Mouse (Mus musculus) kidney, adult 2 months (tissue): Measurements from ENCODE around the gene Tanc1. TPM values are rescaled to one million over a fixed set of nuclear protein-coding genes. Genes with fewer than 3 reads are reported as not detected.

Experiments
- DNase-seq: peaks from one replicate; pipeline ENCODE4 v3.0.0; 2021
- H3K27ac ChIP-seq: fragments of 200-500 bp; 2 replicates; pipeline ENCODE4 v1.5.1; 2012; ENCODE audit warnings: low read depth, low read length, control low read depth, inconsistent platforms; ENCODE audit not compliant: insufficient read depth
- H3K27me3 ChIP-seq: fragments of 200-500 bp; replicated peaks from 2 replicates; pipeline ENCODE4 v1.6.1; 2012; ENCODE audit warnings: mild to moderate bottlenecking, moderate library complexity, low read length, inconsistent platforms; ENCODE audit not compliant: control insufficient read depth, insufficient read depth
- H3K36me3 ChIP-seq: fragments of 200-500 bp; 2 replicates; pipeline ENCODE4 v1.6.1; 2012; ENCODE audit warnings: mild to moderate bottlenecking, moderate library complexity, low read length, inconsistent platforms; ENCODE audit not compliant: control insufficient read depth, insufficient read depth
- H3K4me1 ChIP-seq: fragments of 200-500 bp; 2 replicates; pipeline ENCODE4 v1.6.1; 2011; ENCODE audit warnings: low read length; ENCODE audit not compliant: control insufficient read depth, insufficient read depth
- H3K4me3 ChIP-seq: fragments of 200-500 bp; 2 replicates; pipeline ENCODE4 v1.5.1; 2011; ENCODE audit warnings: mild to moderate bottlenecking, low read depth, low read length, control low read depth; ENCODE audit not compliant: insufficient read depth
- CTCF ChIP-seq: fragments of 200-500 bp; conservative IDR thresholded peaks from 2 replicates; pipeline ENCODE4 v1.5.1; 2011; ENCODE audit warnings: low read depth, mild to moderate bottlenecking, control low read depth, low read length, moderate library complexity, mixed read lengths; ENCODE audit not compliant: insufficient read depth, insufficient read length
- POLR2A ChIP-seq: fragments of 200-500 bp; IDR thresholded peaks from one replicate; pipeline ENCODE4 v1.6.1; 2011; ENCODE audit warnings: low read depth, low read length, control low read depth
- WGBS: fragments of 180-500 bp; shearing (Covaris S2); methylation state at CpG from one replicate; pipeline ENCODE4 v1.1.7; 2018; 5-methylcytosine and 5-hydroxymethylcytosine counted together
- polyA plus RNA-seq: library from polyadenylated mRNA; depleted of rRNA; stranded (reverse); fragments of >200 nt; gene quantifications from 2 replicates; pipeline ENCODE4 v1.2.3, GENCODE M21; 2012

The Tanc1 gene
- polyA plus RNA-seq, 1 experiment = 24.0 TPM

- no peak overlapping the region for H3K27ac ChIP-seq
- no peak for TF ChIP-seq CTCF
- TF ChIP-seq POLR2A = no peak
- DNase-seq = no peak
- no peaks in the 10 kb centered on the region for H3K36me3 ChIP-seq
- H3K4me1 ChIP-seq = no peaks in the 10 kb centered on the region
- WGBS = 76% methylated on average over 10 of the region's 10 CpGs
- no peak overlapping the region for H3K4me3 ChIP-seq
- H3K27me3 ChIP-seq = no peaks in the 10 kb centered on the region
Measured at GRCm38 (mm10) chr2:59587387-59588095, 24.3 kb upstream of the Tanc1 start.

- H3K36me3 ChIP-seq = no peaks in the 10 kb centered on the region
- no peaks in the 10 kb centered on the region for H3K4me1 ChIP-seq
- H3K27ac ChIP-seq = no peak overlapping the region
- no peaks in the 10 kb centered on the region for H3K27me3 ChIP-seq
- DNase-seq = no peak
- no peak overlapping the region for H3K4me3 ChIP-seq
- 88% methylated on average over 3 of the region's 3 CpGs for WGBS
- TF ChIP-seq POLR2A = no peak
- TF ChIP-seq CTCF = no peak
Measured at GRCm38 (mm10) chr2:59588096-59588405, 23.8 kb upstream of the Tanc1 start.

GRCm38 (mm10) chr2:59593341-59593902, 18.4 kb upstream of the Tanc1 start:
- no peak overlapping the region for H3K4me3 ChIP-seq
- H3K36me3 ChIP-seq = no peaks in the 10 kb centered on the region
- WGBS = 47% methylated on average over 7 of the region's 7 CpGs
- H3K27me3 ChIP-seq = no peaks in the 10 kb centered on the region; the same call in 1 of the 2 replicates
- H3K27ac ChIP-seq = no peak overlapping the region
- H3K4me1 ChIP-seq = peaks cover 3% of the 10 kb centered on the region; the same call in 1 of the 2 replicates
- no peak for DNase-seq
- TF ChIP-seq CTCF (no peak), POLR2A (no peak)

- no peaks in the 10 kb centered on the region for H3K36me3 ChIP-seq
- TF ChIP-seq POLR2A = no peak
- TF ChIP-seq CTCF = no peak
- no peak for DNase-seq
- H3K4me3 ChIP-seq = no peak overlapping the region
- 77% methylated on average over 6 of the region's 6 CpGs for WGBS
- no peak overlapping the region for H3K27ac ChIP-seq
- peaks cover 10% of the 10 kb centered on the region; the same call in 1 of the 2 replicates for H3K4me1 ChIP-seq
- H3K27me3 ChIP-seq = no peaks in the 10 kb centered on the region; the same call in 1 of the 2 replicates
Measured at GRCm38 (mm10) chr2:59594095-59594494, 17.7 kb upstream of the Tanc1 start.

DNA sequence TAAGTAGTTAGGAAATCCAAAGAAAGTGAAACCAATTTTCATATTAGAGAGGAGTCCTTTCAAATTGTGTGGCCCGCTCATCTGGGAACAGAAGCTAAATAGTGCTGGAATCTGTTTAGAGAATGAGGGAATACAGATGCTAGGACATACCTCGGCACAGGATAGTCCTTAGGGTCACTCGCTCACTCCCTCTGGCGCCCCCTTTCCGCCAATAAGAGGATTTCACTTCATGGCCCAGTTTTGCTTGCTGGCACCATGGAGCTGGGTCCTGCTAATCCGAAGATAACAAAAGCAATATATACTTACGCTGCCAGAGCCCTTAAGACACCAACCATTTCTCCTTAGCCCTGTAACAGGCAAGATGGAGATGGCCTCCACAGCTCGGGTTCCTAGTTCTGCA, 15.3 kb upstream of the Tanc1 start:
- 89% methylated on average over 8 of the region's 8 CpGs for WGBS
- H3K4me3 ChIP-seq = no peak overlapping the region
- DNase-seq = no peak
- peaks cover 22% of the 10 kb centered on the region; the same call in 1 of the 2 replicates for H3K4me1 ChIP-seq
- H3K36me3 ChIP-seq = no peaks in the 10 kb centered on the region
- 0 out of 2 replicates have a peak, but pooled peaks have one; percentile 13 for TF ChIP-seq CTCF
- TF ChIP-seq POLR2A = no peak
- no peaks in the 10 kb centered on the region; the same call in 1 of the 2 replicates for H3K27me3 ChIP-seq
- no peak overlapping the region for H3K27ac ChIP-seq

GRCm38 (mm10) chr2:59598286-59598685, 13.6 kb upstream of the Tanc1 start:
- Histone ChIP-seq H3K36me3 (no peaks in the 10 kb centered on the region), H3K4me3 (no peak overlapping the region), H3K4me1 (peaks cover 22% of the 10 kb centered on the region; the same call in 1 of the 2 replicates), H3K27ac (no peak overlapping the region), H3K27me3 (no peaks in the 10 kb centered on the region; the same call in 1 of the 2 replicates)
- DNase-seq = peak; percentile 86
- WGBS = 37% methylated on average over 6 of the region's 6 CpGs
- TF ChIP-seq CTCF = no peak
- no peak for TF ChIP-seq POLR2A

- 21% methylated on average over 4 of the region's 4 CpGs for WGBS
- TF ChIP-seq CTCF (no peak), POLR2A (no peak)
- no peak for DNase-seq
- no peak overlapping the region for H3K27ac ChIP-seq
- H3K36me3 ChIP-seq = no peaks in the 10 kb centered on the region
- H3K4me3 ChIP-seq = no peak overlapping the region
- H3K4me1 ChIP-seq = peaks cover 22% of the 10 kb centered on the region; the same call in 1 of the 2 replicates
- no peaks in the 10 kb centered on the region; the same call in 1 of the 2 replicates for H3K27me3 ChIP-seq
Measured at GRCm38 (mm10) chr2:59598894-59599293, 12.9 kb upstream of the Tanc1 start.
